Mouse (Mus musculus) liver, embryonic 12.5 days (tissue): ENCODE data around the gene Pcca. TPM values are rescaled to one million over a fixed set of nuclear protein-coding genes. Genes with fewer than 3 reads are reported as not detected.

Experiments
- ATAC-seq: fragments of 200-750 bp; cut with Nextera tagmentation; 2 replicates; pipeline ENCODE4 v1.8.0; 2017; ENCODE audit warnings: moderate number of reproducible peaks, mild to moderate bottlenecking, moderate library complexity
- H3K27ac ChIP-seq: fragments of 300-500 bp; sonication (generic); 2 replicates; pipeline ENCODE4 v1.5.1; 2016; ENCODE audit warnings: mild to moderate bottlenecking
- H3K27me3 ChIP-seq: fragments of 300-500 bp; sonication (generic); replicated peaks from 2 replicates; pipeline ENCODE4 v1.6.1; 2016; ENCODE audit warnings: mild to moderate bottlenecking, moderate library complexity
- H3K36me3 ChIP-seq: fragments of 300-500 bp; sonication (generic); 2 replicates; pipeline ENCODE4 v1.6.1; 2016; ENCODE audit warnings: mild to moderate bottlenecking, moderate library complexity
- H3K4me1 ChIP-seq: fragments of 300-500 bp; sonication (generic); 2 replicates; pipeline ENCODE4 v1.6.1; 2016
- H3K4me2 ChIP-seq: fragments of 300-500 bp; sonication (generic); 2 replicates; pipeline ENCODE4 v1.6.1; 2016; ENCODE audit warnings: mild to moderate bottlenecking, moderate library complexity
- H3K4me3 ChIP-seq: fragments of 300-500 bp; sonication (generic); 2 replicates; pipeline ENCODE4 v1.5.1; 2016; ENCODE audit warnings: mild to moderate bottlenecking, moderate library complexity
- H3K9ac ChIP-seq: fragments of 300-500 bp; sonication (generic); 2 replicates; pipeline ENCODE4 v1.6.1; 2016; ENCODE audit warnings: mild to moderate bottlenecking, moderate library complexity
- H3K9me3 ChIP-seq: fragments of 300-500 bp; sonication (generic); replicated peaks from 2 replicates; pipeline ENCODE4 v1.6.1; 2016; ENCODE audit warnings: mild to moderate bottlenecking, moderate library complexity
- WGBS: fragments of 180-500 bp; shearing (Covaris S2); methylation state at CpG from one replicate; pipeline ENCODE4 v1.1.7; 2016; ENCODE audit not compliant: insufficient replicate concordance; 5-methylcytosine and 5-hydroxymethylcytosine counted together
- polyA plus RNA-seq: library from polyadenylated mRNA; unstranded; fragments of >200 nt; fragmentation: Nextera tagmentation; extraction: Ambion mirVana; gene quantifications from 2 replicates; pipeline ENCODE4 v1.2.1, GENCODE M21; 2016

The Pcca gene
- polyA plus RNA-seq, 1 experiment from 2014 or later: 14.2 TPM

GRCm38 (mm10) chr14:122871841-122872580 is 337.9 kb downstream of the Pcca start:
- Histone ChIP-seq H3K27ac (no peak overlapping the region), H3K4me1 (no peaks in the 10 kb centered on the region), H3K36me3 (no peaks in the 10 kb centered on the region), H3K9ac (no peak overlapping the region), H3K4me3 (no peak overlapping the region), H3K9me3 (no peaks in the 10 kb centered on the region), H3K27me3 (no peaks in the 10 kb centered on the region), H3K4me2 (no peak overlapping the region)
- no peak for ATAC-seq
- WGBS: 55% methylated on average over 4 of the region's 4 CpGs

DNA sequence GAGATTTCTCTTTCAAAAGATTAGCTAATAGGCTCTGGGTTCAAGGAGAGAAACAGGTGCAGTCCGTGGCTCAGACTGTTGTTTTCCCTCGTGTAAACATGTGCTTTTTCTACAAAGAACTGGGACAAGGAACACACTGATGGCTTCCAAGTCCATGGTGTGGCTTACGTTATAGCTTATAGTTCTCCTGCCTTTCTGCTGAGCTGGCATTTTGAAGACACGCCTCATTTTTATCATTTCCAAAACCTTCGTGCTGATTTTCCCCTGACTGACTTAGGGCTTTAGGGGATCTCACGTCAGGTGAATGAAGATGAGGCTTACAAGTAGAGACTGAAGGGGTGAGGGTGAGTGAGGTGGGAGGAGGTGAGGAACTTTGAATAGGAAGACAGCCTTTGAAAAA is 338.5 kb downstream of the Pcca start:
- no peak overlapping the region for H3K4me3 ChIP-seq
- no peak overlapping the region for H3K9ac ChIP-seq
- H3K36me3 ChIP-seq: no peaks in the 10 kb centered on the region
- H3K27ac ChIP-seq: no peak overlapping the region
- no peak for ATAC-seq
- 69% methylated on average over 6 of the region's 6 CpGs for WGBS
- H3K4me1 ChIP-seq: no peaks in the 10 kb centered on the region
- H3K27me3 ChIP-seq: no peaks in the 10 kb centered on the region
- H3K4me2 ChIP-seq: no peak overlapping the region
- no peaks in the 10 kb centered on the region for H3K9me3 ChIP-seq

GRCm38 (mm10) chr14:122875056-122875455 is 340.9 kb downstream of the Pcca start:
- Histone ChIP-seq H3K4me2 (no peak overlapping the region), H3K9me3 (no peaks in the 10 kb centered on the region)

GRCm38 (mm10) chr14:122875636-122876035 is 341.5 kb downstream of the Pcca start:
- Histone ChIP-seq H3K36me3 (no peaks in the 10 kb centered on the region), H3K27me3 (no peaks in the 10 kb centered on the region), H3K4me2 (no peak overlapping the region), H3K4me3 (no peak overlapping the region), H3K4me1 (no peaks in the 10 kb centered on the region), H3K27ac (no peak overlapping the region), H3K9me3 (no peaks in the 10 kb centered on the region), H3K9ac (no peak overlapping the region)
- ATAC-seq: no peak
- WGBS: 62% methylated on average over 6 of the region's 6 CpGs

More at GRCm38 (mm10) chr14:122875056-122875455, 340.9 kb downstream of the Pcca start:
- Histone ChIP-seq H3K27me3 (no peaks in the 10 kb centered on the region), H3K4me1 (no peaks in the 10 kb centered on the region), H3K27ac (no peak overlapping the region), H3K4me3 (no peak overlapping the region), H3K9ac (no peak overlapping the region), H3K36me3 (no peaks in the 10 kb centered on the region)
- no peak for ATAC-seq
- WGBS: 77% methylated on average over 8 of the region's 8 CpGs

DNA sequence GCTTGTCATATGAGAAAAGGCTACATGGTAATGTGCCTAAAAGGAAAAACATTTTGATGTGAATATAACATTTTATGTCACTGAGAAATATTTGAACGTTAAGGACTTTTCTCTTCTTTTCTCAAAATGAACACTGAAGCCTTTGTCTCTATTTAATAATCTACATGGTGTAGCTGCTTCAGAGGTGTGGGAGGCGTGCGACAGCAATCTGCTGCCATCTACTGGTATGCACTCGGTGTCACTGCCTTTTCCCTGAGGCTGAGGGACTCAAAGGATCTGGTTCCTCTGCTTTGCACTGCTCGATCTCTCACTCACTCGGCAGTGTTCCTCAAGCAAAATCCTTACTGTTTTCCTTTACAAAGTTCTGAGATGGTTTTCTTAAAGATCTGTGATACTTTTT is 342.0 kb downstream of the Pcca start:
- Histone ChIP-seq H3K9ac (no peak overlapping the region), H3K36me3 (no peaks in the 10 kb centered on the region), H3K27me3 (no peaks in the 10 kb centered on the region), H3K4me3 (no peak overlapping the region), H3K4me1 (no peaks in the 10 kb centered on the region), H3K4me2 (no peak overlapping the region), H3K27ac (no peak overlapping the region), H3K9me3 (no peaks in the 10 kb centered on the region)
- WGBS: 6% methylated on average over 6 of the region's 6 CpGs
- ATAC-seq: no peak

DNA sequence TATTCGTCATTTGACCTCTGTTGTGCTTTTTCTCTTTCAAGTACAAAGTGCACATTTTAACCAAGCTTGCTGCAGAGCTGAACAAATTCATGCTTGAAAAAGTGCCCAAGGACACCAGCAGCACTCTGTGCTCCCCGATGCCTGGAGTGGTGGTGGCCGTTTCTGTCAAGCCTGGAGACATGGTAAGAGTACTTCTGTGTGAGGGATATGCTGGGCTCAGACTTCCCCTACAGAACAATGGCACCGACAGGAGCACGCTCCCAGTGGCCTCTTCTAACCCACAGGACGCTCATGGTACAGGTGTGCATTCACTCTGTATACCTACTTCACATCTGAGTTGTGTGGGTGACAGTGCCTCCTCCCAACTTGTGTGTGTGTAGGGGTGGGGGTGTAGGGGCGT is 342.6 kb downstream of the Pcca start:
- no peak overlapping the region for H3K27ac ChIP-seq
- no peak for ATAC-seq
- H3K9me3 ChIP-seq: no peaks in the 10 kb centered on the region
- no peak overlapping the region for H3K9ac ChIP-seq
- no peaks in the 10 kb centered on the region for H3K4me1 ChIP-seq
- 60% methylated on average over 7 of the region's 7 CpGs for WGBS
- no peaks in the 10 kb centered on the region for H3K27me3 ChIP-seq
- no peak overlapping the region for H3K4me2 ChIP-seq
- H3K4me3 ChIP-seq: no peak overlapping the region
- H3K36me3 ChIP-seq: no peaks in the 10 kb centered on the region

DNA sequence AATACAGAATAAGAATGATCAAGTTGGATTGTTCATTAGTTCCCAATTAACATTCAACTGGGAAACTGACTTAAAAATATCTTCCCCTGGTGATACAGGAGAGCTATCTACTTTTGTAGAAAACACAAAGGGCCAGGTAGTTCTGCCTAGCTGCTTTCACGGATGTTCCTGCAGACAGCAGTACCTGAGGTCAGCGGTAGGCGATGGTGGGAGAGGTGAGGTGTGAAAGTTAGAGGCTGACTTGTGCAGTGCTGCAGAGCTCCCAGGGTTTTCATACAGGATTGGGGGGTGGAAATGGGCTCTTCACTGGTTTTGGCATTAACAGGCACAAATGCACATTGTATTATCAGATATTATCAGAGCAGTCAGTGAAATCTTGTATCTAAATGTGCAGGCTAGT is 343.7 kb downstream of the Pcca start:
- Histone ChIP-seq H3K36me3 (no peaks in the 10 kb centered on the region), H3K27ac (no peak overlapping the region), H3K9ac (no peak overlapping the region), H3K27me3 (no peaks in the 10 kb centered on the region), H3K4me3 (no peak overlapping the region), H3K4me1 (no peaks in the 10 kb centered on the region), H3K9me3 (no peaks in the 10 kb centered on the region), H3K4me2 (no peak overlapping the region)
- WGBS: 75% methylated on average over 3 of the region's 3 CpGs
- no peak for ATAC-seq

GRCm38 (mm10) chr14:122880291-122880690 is 346.2 kb downstream of the Pcca start:
- no peak for ATAC-seq
- WGBS: 64% methylated on average over 7 of the region's 7 CpGs

DNA sequence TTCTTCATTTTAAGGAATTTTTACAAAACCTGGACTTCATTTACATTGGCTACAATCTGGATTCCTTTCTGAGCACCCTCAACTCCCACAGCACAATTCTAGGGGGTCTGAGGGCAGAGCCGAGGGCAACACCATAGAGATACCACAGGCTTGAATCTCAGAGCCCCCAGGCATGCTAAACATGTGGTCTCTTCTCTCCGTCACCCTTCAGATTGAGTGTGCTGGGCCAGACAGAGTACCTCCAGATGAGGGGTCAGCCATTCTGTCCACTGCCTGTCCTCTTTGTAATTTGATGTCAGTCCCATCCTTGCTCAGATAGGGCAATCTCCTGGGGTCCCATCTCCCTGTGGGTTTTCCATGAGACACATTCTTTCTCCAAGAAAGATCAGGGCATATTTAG is 347.6 kb downstream of the Pcca start:
- H3K27ac ChIP-seq: no peak overlapping the region
- ATAC-seq: no peak
- no peak overlapping the region for H3K4me3 ChIP-seq
- no peaks in the 10 kb centered on the region for H3K27me3 ChIP-seq
- H3K4me2 ChIP-seq: no peak overlapping the region
- no peak overlapping the region for H3K9ac ChIP-seq
- WGBS: 69% methylated on average over 2 of the region's 2 CpGs
- no peaks in the 10 kb centered on the region for H3K9me3 ChIP-seq
- H3K4me1 ChIP-seq: no peaks in the 10 kb centered on the region
- no peaks in the 10 kb centered on the region for H3K36me3 ChIP-seq

More at GRCm38 (mm10) chr14:122880291-122880690, 346.2 kb downstream of the Pcca start:
- Histone ChIP-seq H3K36me3 (no peaks in the 10 kb centered on the region), H3K9ac (no peak overlapping the region), H3K27me3 (no peaks in the 10 kb centered on the region), H3K4me3 (no peak overlapping the region), H3K9me3 (no peaks in the 10 kb centered on the region), H3K4me1 (no peaks in the 10 kb centered on the region), H3K27ac (no peak overlapping the region), H3K4me2 (no peak overlapping the region)

DNA sequence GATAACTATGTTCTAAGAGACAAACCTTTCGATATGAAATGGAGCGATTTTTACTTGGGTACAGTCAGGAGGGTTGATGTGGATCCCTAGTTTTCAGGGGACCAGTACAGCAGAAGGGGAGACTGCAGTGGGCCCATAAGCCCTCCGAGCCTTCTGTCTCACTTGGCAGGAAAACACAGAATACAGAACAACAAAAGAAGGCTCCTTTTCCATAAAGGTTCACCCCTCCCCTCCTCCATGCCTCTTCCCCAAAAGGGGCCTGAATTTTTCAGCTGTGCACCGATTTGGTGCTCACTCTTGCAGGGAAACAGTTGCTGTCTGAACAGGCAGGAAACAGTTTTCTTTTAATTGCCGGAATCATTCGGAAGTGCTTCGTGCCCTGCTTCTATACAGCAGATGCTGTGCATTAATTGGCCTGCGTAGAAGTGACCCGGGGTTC is 348.1 kb downstream of the Pcca start:
- H3K9me3 ChIP-seq: no peaks in the 10 kb centered on the region
- 77% methylated on average over 9 of the region's 9 CpGs for WGBS
- H3K36me3 ChIP-seq: no peaks in the 10 kb centered on the region
- H3K4me2 ChIP-seq: no peak overlapping the region
- no peak overlapping the region for H3K4me3 ChIP-seq
- H3K27me3 ChIP-seq: no peaks in the 10 kb centered on the region
- no peak overlapping the region for H3K27ac ChIP-seq
- H3K9ac ChIP-seq: no peak overlapping the region
- H3K4me1 ChIP-seq: no peaks in the 10 kb centered on the region
- no peak for ATAC-seq

DNA sequence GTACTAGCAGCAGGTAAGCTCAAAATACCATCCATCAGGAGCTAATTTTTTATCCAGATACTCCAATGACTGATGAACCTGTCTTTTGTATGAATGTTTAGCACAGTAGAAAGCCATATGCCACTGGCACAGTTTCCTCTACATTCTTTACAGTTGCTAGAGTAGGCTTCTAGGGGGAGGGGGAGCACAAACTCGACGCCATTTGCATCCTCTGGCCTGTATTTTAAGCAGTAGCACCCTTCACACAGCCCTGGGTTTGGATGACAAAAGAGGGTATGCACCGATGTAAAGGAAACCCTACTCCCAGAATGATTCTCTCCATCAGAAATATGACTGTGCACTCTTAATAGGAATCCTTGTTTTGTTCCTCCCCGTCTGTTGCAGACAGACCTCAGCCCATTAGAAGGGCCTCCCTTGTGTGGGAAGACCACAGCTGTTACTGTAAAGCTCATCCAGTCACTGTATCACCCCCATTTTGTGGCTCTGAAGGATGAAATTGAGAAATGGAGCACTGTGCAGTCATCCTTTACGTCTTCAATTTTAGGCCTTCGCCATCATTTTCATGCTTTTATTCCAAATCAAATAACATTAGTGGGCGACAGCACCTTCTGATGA is 348.8 kb downstream of the Pcca start:
- H3K9me3 ChIP-seq: no peaks in the 10 kb centered on the region
- no peaks in the 10 kb centered on the region for H3K27me3 ChIP-seq
- ATAC-seq: no peak
- H3K27ac ChIP-seq: no peak overlapping the region
- H3K36me3 ChIP-seq: no peaks in the 10 kb centered on the region
- H3K4me3 ChIP-seq: no peak overlapping the region
- no peak overlapping the region for H3K4me2 ChIP-seq
- no peaks in the 10 kb centered on the region for H3K4me1 ChIP-seq
- H3K9ac ChIP-seq: no peak overlapping the region
- 78% methylated on average over 7 of the region's 7 CpGs for WGBS

GRCm38 (mm10) chr14:122883410-122883806 is 349.3 kb downstream of the Pcca start:
- no peak for ATAC-seq
- Histone ChIP-seq H3K4me1 (no peaks in the 10 kb centered on the region), H3K9me3 (no peaks in the 10 kb centered on the region), H3K27ac (no peak overlapping the region), H3K36me3 (0 out of 2 replicates have a peak, but pooled peaks cover 1% of the 10 kb centered on the region), H3K27me3 (no peaks in the 10 kb centered on the region), H3K4me3 (no peak overlapping the region), H3K9ac (no peak overlapping the region), H3K4me2 (no peak overlapping the region)
- WGBS: 68% methylated on average over 4 of the region's 4 CpGs
